Mouse (Mus musculus) heart, embryonic 14.5 days (tissue): ENCODE results near the gene Ssb. TPM values are rescaled to one million over a fixed set of nuclear protein-coding genes. Genes with fewer than 3 reads are reported as not detected.

Experiments used
- ATAC-seq: fragments of 200-750 bp; cut with Nextera tagmentation; 2 replicates; pipeline ENCODE4 v1.8.0; 2017; ENCODE audit warnings: low read depth, moderate TSS enrichment; ENCODE audit not compliant: insufficient number of reproducible peaks, insufficient read depth, low FRiP score
- H3K27ac ChIP-seq, 2 experiments: fragments of 200-500 bp in 1 of 2; fragments of 300-500 bp in 1 of 2; sonication (generic) in 1 of 2; replicated peaks in 1 of 2; 2 replicates each; pipeline ENCODE4 v1.5.1; 2012 to 2014; ENCODE audit warnings: low read depth in 2 of 2, low read length in 2 of 2, control low read depth in 1 of 2, mild to moderate bottlenecking in 1 of 2, mixed read lengths in 1 of 2; ENCODE audit not compliant: control insufficient read depth in 1 of 2, insufficient read depth in 1 of 2
- H3K27me3 ChIP-seq: fragments of 300-500 bp; sonication (generic); 2 replicates; pipeline ENCODE4 v1.6.1; 2014; ENCODE audit warnings: mild to moderate bottlenecking, low read length, control low read depth; ENCODE audit not compliant: control insufficient read depth, insufficient read depth
- H3K36me3 ChIP-seq: fragments of 300-500 bp; sonication (generic); 2 replicates; pipeline ENCODE4 v1.6.1; 2014; ENCODE audit warnings: mild to moderate bottlenecking, control low read depth, low read length, mixed read lengths; ENCODE audit not compliant: control insufficient read depth, insufficient read depth
- H3K4me1 ChIP-seq, 2 experiments: fragments of 200-500 bp in 1 of 2; fragments of 300-500 bp in 1 of 2; sonication (generic) in 1 of 2; 2 replicates each; pipeline ENCODE4 v1.6.1; 2012 to 2014; ENCODE audit warnings: low read length in 2 of 2, control low read depth in 1 of 2, mixed read lengths in 1 of 2; ENCODE audit not compliant: control insufficient read depth in 2 of 2, insufficient read depth in 2 of 2
- H3K4me2 ChIP-seq: fragments of 300-500 bp; sonication (generic); 2 replicates; pipeline ENCODE4 v1.6.1; 2014; ENCODE audit warnings: mild to moderate bottlenecking, low read length
- H3K4me3 ChIP-seq, 2 experiments: fragments of 200-500 bp in 1 of 2; fragments of 300-500 bp in 1 of 2; sonication (generic) in 1 of 2; 2 replicates each; pipeline ENCODE4 v1.5.1; 2012 to 2014; ENCODE audit warnings: low read length in 2 of 2, mild to moderate bottlenecking in 2 of 2, control low read depth in 1 of 2, low read depth in 1 of 2, moderate library complexity in 1 of 2; ENCODE audit not compliant: control insufficient read depth in 1 of 2, insufficient read depth in 1 of 2
- H3K9ac ChIP-seq: fragments of 300-500 bp; sonication (generic); 2 replicates; pipeline ENCODE4 v1.6.1; 2014; ENCODE audit warnings: mild to moderate bottlenecking, low read length
- H3K9me3 ChIP-seq: fragments of 300-500 bp; sonication (generic); 2 replicates; pipeline ENCODE4 v1.6.1; 2016; ENCODE audit warnings: low read length, control low read depth; ENCODE audit not compliant: control insufficient read depth
- WGBS: fragments of 180-500 bp; shearing (Covaris S2); extraction: QIAGEN DNeasy Blood & Tissue Kit; methylation state at CpG from one replicate; pipeline ENCODE4 v1.1.7; 2014; 5-methylcytosine and 5-hydroxymethylcytosine counted together
- polyA plus RNA-seq: library from polyadenylated mRNA; unstranded; fragments of >200 nt; fragmentation: Nextera tagmentation; extraction: Ambion mirVana; gene quantifications from 2 replicates; pipeline ENCODE4 v1.2.1, GENCODE M21; 2014

Ssb gene
- polyA plus RNA-seq, 1 experiment from 2014 or later: 186 TPM

- peaks cover 55% of the 10 kb centered on the region for H3K36me3 ChIP-seq
- 78% methylated on average over 10 of the region's 10 CpGs for WGBS
- no peak overlapping the region for H3K9ac ChIP-seq
- no peaks in the 10 kb centered on the region for H3K9me3 ChIP-seq
- H3K27me3 ChIP-seq: no peaks in the 10 kb centered on the region
- H3K27ac ChIP-seq: 0 out of 4 replicates have a peak overlapping the region, but pooled peaks of 1 of the 2 experiments have one; percentile 17
- H3K4me1 ChIP-seq: peaks cover 7 to 12% of the 10 kb centered on the region in 2 experiments
- no peak overlapping the region for H3K4me2 ChIP-seq
- no peak overlapping the region for H3K4me3 ChIP-seq
- ATAC-seq: no peak
These were observed 35.5 kb upstream of the Ssb start for GRCm38 (mm10) chr2:69825898-69826297.

DNA sequence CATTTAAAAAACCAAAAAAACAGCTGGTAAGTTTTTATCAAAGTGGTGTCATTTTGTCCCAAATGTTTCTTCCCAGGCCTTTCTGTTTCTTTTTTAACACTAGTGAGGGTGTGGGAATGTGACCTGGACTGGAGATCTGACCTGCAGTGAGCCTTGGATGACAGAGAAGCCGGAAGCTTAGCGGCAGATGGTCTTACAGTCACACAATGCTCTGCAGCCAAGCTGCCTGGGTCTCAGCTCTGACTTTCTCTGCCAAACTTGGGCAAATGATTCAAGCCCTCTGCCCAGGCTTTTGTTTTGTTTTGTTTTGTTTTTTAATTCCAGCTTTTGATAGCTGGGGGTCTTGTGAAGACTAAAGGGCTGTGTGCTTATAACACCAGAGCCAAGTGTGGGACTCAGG is 35.0 kb upstream of the Ssb start:
- peaks cover 60% of the 10 kb centered on the region for H3K36me3 ChIP-seq
- WGBS: 56% methylated on average over 2 of the region's 2 CpGs
- no peak for ATAC-seq
- H3K9ac ChIP-seq: no peak overlapping the region
- no peak overlapping the region for H3K4me2 ChIP-seq
- H3K4me1 ChIP-seq: peaks cover 5 to 8% of the 10 kb centered on the region in 2 experiments; a peak in 3 of 4 replicates
- H3K27ac ChIP-seq: peak overlapping the region in 1 of 2 experiments; percentile 17; a peak in 1 of 4 replicates
- no peak overlapping the region for H3K4me3 ChIP-seq
- H3K9me3 ChIP-seq: no peaks in the 10 kb centered on the region
- H3K27me3 ChIP-seq: no peaks in the 10 kb centered on the region

DNA sequence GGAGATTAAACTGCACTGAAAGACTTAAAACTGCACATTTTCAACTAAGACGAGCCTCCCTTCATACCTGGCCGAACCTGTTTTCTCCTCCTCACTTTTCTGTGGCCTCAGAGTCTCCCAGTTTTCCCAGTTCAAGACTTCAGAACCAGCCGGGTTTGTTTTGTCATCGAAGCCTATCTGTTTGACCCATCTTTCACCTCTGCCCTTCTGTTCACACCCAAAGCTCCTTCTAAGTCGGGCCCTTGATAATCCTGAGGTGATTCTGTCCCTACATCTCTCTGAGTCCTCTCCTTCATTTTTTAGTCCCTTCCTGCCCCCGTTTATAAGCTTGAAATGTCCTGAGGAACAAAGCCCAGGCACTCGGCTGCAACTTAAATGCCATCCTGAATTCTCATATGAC is 33.3 kb upstream of the Ssb start:
- Histone ChIP-seq H3K27me3 (no peaks in the 10 kb centered on the region), H3K36me3 (peaks cover 73% of the 10 kb centered on the region), H3K9me3 (no peaks in the 10 kb centered on the region), H3K27ac (no peak overlapping the region), H3K4me2 (no peak overlapping the region), H3K4me1 (peaks cover 4 to 7% of the 10 kb centered on the region in 2 experiments; a peak in 3 of 4 replicates), H3K4me3 (no peak overlapping the region), H3K9ac (no peak overlapping the region)
- ATAC-seq: no peak
- 45% methylated on average over 7 of the region's 7 CpGs for WGBS

DNA sequence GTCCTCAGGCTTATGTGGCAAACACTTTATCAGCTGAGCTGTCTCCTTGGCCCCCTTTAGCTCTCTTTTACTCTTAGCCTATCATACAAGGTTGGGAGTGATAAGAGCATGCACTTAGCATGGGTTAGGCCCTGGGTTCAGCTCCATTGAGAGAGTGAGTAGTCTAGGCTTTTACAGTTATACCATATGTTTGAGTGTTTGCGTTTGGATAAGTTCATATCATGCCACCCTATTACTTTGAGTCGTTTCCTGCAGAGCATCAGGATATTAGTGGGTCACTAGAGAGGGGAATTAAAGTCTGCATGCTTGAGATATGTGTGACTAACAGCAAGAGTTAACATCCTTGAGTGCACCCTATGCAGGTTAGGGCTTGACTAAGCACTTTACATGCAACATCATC is 31.7 kb upstream of the Ssb start:
- no peak overlapping the region for H3K4me2 ChIP-seq
- WGBS: 79% methylated on average over 2 of the region's 2 CpGs
- H3K27ac ChIP-seq: no peak overlapping the region
- no peaks in the 10 kb centered on the region for H3K9me3 ChIP-seq
- H3K4me1 ChIP-seq: peaks cover 0 to 4% of the 10 kb centered on the region in 2 experiments; a peak in 1 of 4 replicates
- no peak overlapping the region for H3K9ac ChIP-seq
- peaks cover 84% of the 10 kb centered on the region for H3K36me3 ChIP-seq
- ATAC-seq: no peak
- H3K27me3 ChIP-seq: no peaks in the 10 kb centered on the region
- H3K4me3 ChIP-seq: no peak overlapping the region

DNA sequence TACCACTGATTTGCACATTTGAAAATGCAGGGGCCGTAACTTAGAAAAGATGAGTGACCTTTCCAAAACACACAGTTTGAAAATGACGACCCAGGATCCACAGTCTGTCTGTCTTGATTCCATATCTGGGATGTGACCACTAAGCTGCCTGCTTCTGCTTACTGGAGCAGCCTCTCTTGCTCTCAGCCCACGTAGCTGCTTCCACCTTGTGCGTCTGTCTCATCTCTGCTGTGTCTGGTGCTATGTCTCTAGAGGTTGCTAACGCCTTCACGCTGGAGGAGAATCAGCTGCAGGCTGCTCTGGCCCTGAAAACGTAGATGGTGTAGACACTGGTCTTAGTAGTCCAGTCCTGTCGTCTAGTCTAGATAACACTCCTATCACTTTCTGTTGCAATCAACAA is 31.2 kb upstream of the Ssb start:
- no peak for ATAC-seq
- Histone ChIP-seq H3K9me3 (no peaks in the 10 kb centered on the region), H3K4me3 (no peak overlapping the region), H3K4me1 (peaks cover 0 to 4% of the 10 kb centered on the region in 2 experiments; a peak in 1 of 4 replicates), H3K27me3 (no peaks in the 10 kb centered on the region), H3K4me2 (no peak overlapping the region), H3K9ac (no peak overlapping the region), H3K36me3 (peaks cover 84% of the 10 kb centered on the region), H3K27ac (no peak overlapping the region)
- WGBS: 78% methylated on average over 8 of the region's 8 CpGs

DNA sequence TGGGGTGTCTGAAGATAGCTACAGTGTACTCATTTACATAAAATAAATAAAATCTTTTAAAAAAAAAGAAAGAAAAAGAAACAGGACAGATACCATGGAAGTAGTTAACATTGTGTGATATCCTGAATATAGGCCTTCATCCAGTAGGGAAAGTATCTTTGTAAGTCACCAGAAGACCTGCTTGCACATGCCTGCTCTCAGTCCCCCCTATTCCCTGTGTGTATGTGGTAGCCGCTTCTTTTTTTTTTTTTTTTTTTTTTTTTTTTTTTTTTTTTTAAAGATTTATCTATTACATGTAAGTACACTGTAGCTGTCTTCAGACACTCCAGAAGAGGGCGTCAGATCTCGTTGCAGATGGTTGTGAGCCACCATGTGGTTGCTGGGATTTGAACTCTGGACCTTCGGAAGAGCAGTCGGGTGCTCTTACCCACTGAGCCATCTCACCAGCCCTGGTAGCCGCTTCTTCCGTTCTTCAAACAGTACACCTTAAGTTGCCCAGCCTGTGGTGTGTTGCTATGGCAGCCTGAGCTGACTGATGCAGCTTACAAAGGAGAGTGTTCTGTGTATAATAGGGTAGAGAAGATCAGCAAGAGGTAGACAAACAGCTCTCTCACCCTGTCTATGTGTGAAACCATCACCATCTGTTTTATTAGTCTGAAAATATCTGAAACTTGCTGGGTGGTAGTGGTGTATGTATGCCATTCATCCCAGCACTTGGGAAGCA is 24.0 kb upstream of the Ssb start:
- no peak for ATAC-seq
- WGBS: 81% methylated on average over 6 of the region's 7 CpGs
- H3K4me3 ChIP-seq: no peak overlapping the region
- H3K9me3 ChIP-seq: no peaks in the 10 kb centered on the region
- H3K4me1 ChIP-seq: no peaks in the 10 kb centered on the region
- no peak overlapping the region for H3K27ac ChIP-seq
- no peaks in the 10 kb centered on the region for H3K27me3 ChIP-seq
- H3K4me2 ChIP-seq: no peak overlapping the region
- peaks cover 49% of the 10 kb centered on the region for H3K36me3 ChIP-seq
- H3K9ac ChIP-seq: no peak overlapping the region

DNA sequence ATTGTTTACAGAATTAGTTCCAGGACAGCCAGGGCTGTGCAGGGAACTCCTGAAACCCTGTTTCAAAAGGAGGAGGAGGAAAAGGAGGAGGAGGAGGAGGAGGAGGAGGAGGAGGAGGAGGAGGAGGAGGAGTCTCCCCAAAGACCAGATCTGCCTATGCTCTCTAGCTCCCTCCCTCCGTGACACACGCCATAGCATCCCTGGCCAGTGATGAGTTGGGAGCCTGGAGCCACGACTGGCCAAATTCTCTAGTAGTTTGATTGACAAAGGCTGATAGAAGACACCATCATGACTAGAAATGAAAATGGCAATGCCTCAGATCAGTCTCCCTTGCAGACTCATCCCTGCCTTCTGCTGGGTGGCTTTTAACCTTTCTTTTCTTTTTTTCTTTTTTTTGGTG is 23.4 kb upstream of the Ssb start:
- no peak overlapping the region for H3K4me2 ChIP-seq
- ATAC-seq: no peak
- no peaks in the 10 kb centered on the region for H3K4me1 ChIP-seq
- H3K27me3 ChIP-seq: no peaks in the 10 kb centered on the region
- no peak overlapping the region for H3K9ac ChIP-seq
- H3K27ac ChIP-seq: no peak overlapping the region
- peaks cover 43% of the 10 kb centered on the region for H3K36me3 ChIP-seq
- no peaks in the 10 kb centered on the region for H3K9me3 ChIP-seq
- 29% methylated on average over 3 of the region's 3 CpGs for WGBS
- H3K4me3 ChIP-seq: no peak overlapping the region

- H3K4me2 ChIP-seq: no peak overlapping the region
- H3K4me1 ChIP-seq: no peaks in the 10 kb centered on the region
- H3K9me3 ChIP-seq: no peaks in the 10 kb centered on the region
- H3K36me3 ChIP-seq: peaks cover 36% of the 10 kb centered on the region
- H3K27me3 ChIP-seq: no peaks in the 10 kb centered on the region
- H3K27ac ChIP-seq: no peak overlapping the region
- no peak overlapping the region for H3K4me3 ChIP-seq
- no peak for ATAC-seq
- no peak overlapping the region for H3K9ac ChIP-seq
These were observed 22.7 kb upstream of the Ssb start for GRCm38 (mm10) chr2:69838707-69839106.
